Mouse (Mus musculus) spleen, adult 2 months (tissue): ENCODE data around the gene Gm9837. TPM values are rescaled to one million over a fixed set of nuclear protein-coding genes. Genes with fewer than 3 reads are reported as not detected.

Experiments used
- DNase-seq, 2 experiments: peaks; one replicate each; pipeline versions ENCODE4 v3.0.0 to v3.0.0-alpha.2; 2012 to 2021; ENCODE audit warnings: low spot score in 2 of 2, low read depth in 1 of 2
- H3K27ac ChIP-seq: fragments of 200-500 bp; 2 replicates; pipeline ENCODE4 v1.5.1; 2012; ENCODE audit warnings: low read length, inconsistent platforms; ENCODE audit not compliant: insufficient read depth
- H3K27me3 ChIP-seq: fragments of 200-500 bp; 2 replicates; pipeline ENCODE4 v1.6.1; 2012; ENCODE audit warnings: mild to moderate bottlenecking, moderate library complexity, low read length, inconsistent platforms; ENCODE audit not compliant: control insufficient read depth, insufficient read depth
- H3K36me3 ChIP-seq: fragments of 200-500 bp; 2 replicates; pipeline ENCODE4 v1.6.1; 2012; ENCODE audit warnings: mild to moderate bottlenecking, low read length, inconsistent platforms; ENCODE audit not compliant: control insufficient read depth, insufficient read depth
- H3K4me1 ChIP-seq: fragments of 200-500 bp; 2 replicates; pipeline ENCODE4 v1.6.1; 2011; ENCODE audit warnings: inconsistent platforms; ENCODE audit not compliant: control insufficient read depth, insufficient read depth, insufficient read length
- H3K4me3 ChIP-seq: fragments of 200-500 bp; 2 replicates; pipeline ENCODE4 v1.5.1; 2011; ENCODE audit warnings: mild to moderate bottlenecking, inconsistent platforms; ENCODE audit not compliant: insufficient read depth, insufficient read length; ENCODE audit errors: extremely low read depth
- CTCF ChIP-seq: fragments of 200-500 bp; IDR thresholded peaks from 2 replicates; pipeline ENCODE4 v1.5.1; 2011; ENCODE audit warnings: mild to moderate bottlenecking, inconsistent platforms; ENCODE audit not compliant: insufficient read depth, insufficient read length, insufficient replicate concordance; ENCODE audit errors: extremely low read depth
- POLR2A ChIP-seq: fragments of 200-500 bp; IDR thresholded peaks from 2 replicates; pipeline ENCODE4 v1.6.1; 2011; ENCODE audit warnings: low read depth, low read length, inconsistent platforms
- WGBS: fragments of 180-500 bp; shearing (Covaris S2); methylation state at CpG from one replicate; pipeline ENCODE4 v1.1.7; 2018; 5-methylcytosine and 5-hydroxymethylcytosine counted together
- polyA plus RNA-seq: library from polyadenylated mRNA; depleted of rRNA; stranded (reverse); fragments of >200 nt; gene quantifications from 2 replicates; pipeline ENCODE4 v1.2.3, GENCODE M21; 2012

The Gm9837 gene
- polyA plus RNA-seq, 1 experiment = not detected

- 4% methylated on average over 62 of the region's 62 CpGs for WGBS
- Histone ChIP-seq H3K27ac (no peak overlapping the region; the same call in 1 of the 2 replicates), H3K4me3 (peak overlapping the region; percentile 55; the same call in 1 of the 2 replicates), H3K27me3 (peaks cover 21% of the 10 kb centered on the region), H3K36me3 (no peaks in the 10 kb centered on the region), H3K4me1 (peaks cover 13% of the 10 kb centered on the region)
- TF ChIP-seq CTCF (no peak), POLR2A (no peak)
- DNase-seq = no peak
Measured at GRCm38 (mm10) chr11:53479171-53479782, 9.0 kb upstream of the Gm9837 start.

GRCm38 (mm10) chr11:53478383-53479170 lies 8.3 kb upstream of the Gm9837 start:
- peak overlapping the region; percentile 46; the same call in 1 of the 2 replicates for H3K4me3 ChIP-seq
- WGBS = 11% methylated on average over 79 of the region's 79 CpGs
- H3K27me3 ChIP-seq = peaks cover 21% of the 10 kb centered on the region
- H3K36me3 ChIP-seq = no peaks in the 10 kb centered on the region
- DNase-seq = no peak
- peaks cover 13% of the 10 kb centered on the region for H3K4me1 ChIP-seq
- TF ChIP-seq POLR2A (no peak), CTCF (no peak)
- H3K27ac ChIP-seq = no peak overlapping the region

GRCm38 (mm10) chr11:53477833-53478232 lies 7.6 kb upstream of the Gm9837 start:
- Histone ChIP-seq H3K4me3 (no peak overlapping the region), H3K27me3 (peaks cover 21% of the 10 kb centered on the region), H3K36me3 (no peaks in the 10 kb centered on the region), H3K4me1 (peaks cover 13% of the 10 kb centered on the region), H3K27ac (no peak overlapping the region)
- TF ChIP-seq POLR2A (no peak), CTCF (no peak)
- 72% methylated on average over 7 of the region's 7 CpGs for WGBS
- DNase-seq = no peak

GRCm38 (mm10) chr11:53475620-53476019 lies 5.3 kb upstream of the Gm9837 start:
- TF ChIP-seq POLR2A = no peak
- no peak for TF ChIP-seq CTCF
- no peak for DNase-seq
- H3K36me3 ChIP-seq = no peaks in the 10 kb centered on the region
- no peak overlapping the region for H3K27ac ChIP-seq
- no peak overlapping the region for H3K4me3 ChIP-seq
- WGBS = 54% methylated on average over 8 of the region's 8 CpGs
- H3K4me1 ChIP-seq = peaks cover 13% of the 10 kb centered on the region
- H3K27me3 ChIP-seq = peaks cover 25% of the 10 kb centered on the region

- no peaks in the 10 kb centered on the region for H3K4me1 ChIP-seq
- H3K4me3 ChIP-seq = no peak overlapping the region
- no peak overlapping the region for H3K27ac ChIP-seq
- 86% methylated on average over 3 of the region's 3 CpGs for WGBS
- peaks cover 4% of the 10 kb centered on the region; the same call in 1 of the 2 replicates for H3K27me3 ChIP-seq
- DNase-seq = no peak
- H3K36me3 ChIP-seq = no peaks in the 10 kb centered on the region
- TF ChIP-seq CTCF = no peak
- no peak for TF ChIP-seq POLR2A
Measured at GRCm38 (mm10) chr11:53472709-53473108, 2.4 kb upstream of the Gm9837 start.

- no peak for TF ChIP-seq POLR2A
- no peak for TF ChIP-seq CTCF
- Histone ChIP-seq H3K27me3 (peaks cover 4% of the 10 kb centered on the region), H3K36me3 (no peaks in the 10 kb centered on the region), H3K4me1 (no peaks in the 10 kb centered on the region), H3K4me3 (no peak overlapping the region), H3K27ac (no peak overlapping the region)
- DNase-seq = no peak
- WGBS = 42% methylated on average over 16 of the region's 16 CpGs
Measured at GRCm38 (mm10) chr11:53469294-53469967, 848 bp downstream of the Gm9837 start.
